ENCODE assay signal across 11 mouse cellular contexts in genomic region chr4:49583965-49584831, GRCm38 (mm10). TPM values are rescaled to one million over a fixed set of nuclear protein-coding genes. Genes with fewer than 3 reads are reported as not detected.
A peak's percentile ranks its signal among the peaks of the same experiment; 100 is the strongest.
DNase-seq lines count a peak whose midpoint lies in the region; ATAC-seq and TF ChIP-seq lines count a peak whose summit lies in the region.
"Had no signal": no experiment of that assay in that cellular context is flagged by ENCODE, and none has a peak within 500 bp of the region (broad histone marks: within the 10 kb centered on the region; RNA-seq: fewer than 3 reads in every experiment).

No protein-coding gene starts in this region.

- 0 out of 2 replicates have a peak overlapping the region, but pooled peaks have one; percentile 9 for H3K27ac ChIP-seq in forebrain, postnatal 0 days (ENCODE audit: low read depth, low read length)
- H3K27ac ChIP-seq in forebrain, embryonic 12.5 days, result no peak overlapping the region
- H3K27ac ChIP-seq in midbrain, embryonic 13.5 days, result no peak overlapping the region
- H3K27ac ChIP-seq in midbrain, embryonic 10.5 days (replicated peaks), result no peak overlapping the region
- H3K27ac ChIP-seq in intestine, embryonic 16.5 days (ENCODE audit: low read length), result peak overlapping the region; percentile 17
- peak overlapping the region; percentile 68 for H3K27ac ChIP-seq in stomach, embryonic 14.5 days (ENCODE audit: low read length)

- 29% methylated on average over 14 of the region's 14 CpGs for WGBS in forebrain, postnatal 0 days
- 65% methylated on average over 14 of the region's 14 CpGs for WGBS in forebrain, embryonic 12.5 days
- 66% methylated on average over 14 of the region's 14 CpGs for WGBS in midbrain, embryonic 13.5 days
- WGBS in midbrain, embryonic 10.5 days, result 79% methylated on average over 14 of the region's 14 CpGs
- 38% methylated on average over 14 of the region's 14 CpGs for WGBS in intestine, embryonic 16.5 days
- WGBS in stomach, embryonic 14.5 days, result 31% methylated on average over 14 of the region's 14 CpGs

- no peak overlapping the region for H3K4me3 ChIP-seq in forebrain, postnatal 0 days (ENCODE audit: low read depth, low read length)
- H3K4me3 ChIP-seq in forebrain, embryonic 12.5 days (replicated peaks), result no peak overlapping the region
- H3K4me3 ChIP-seq in midbrain, embryonic 13.5 days (replicated peaks), result no peak overlapping the region
- no peak overlapping the region for H3K4me3 ChIP-seq in midbrain, embryonic 10.5 days
- H3K4me3 ChIP-seq in intestine, embryonic 16.5 days (ENCODE audit: low read length), result no peak overlapping the region
- H3K4me3 ChIP-seq in stomach, embryonic 14.5 days (ENCODE audit: low read depth, low read length), result no peak overlapping the region

- peak; percentile 37 for DNase-seq in forebrain, postnatal 0 days
- no peak for DNase-seq in midbrain, embryonic 10.5 days (ENCODE audit: low spot score)
- no peak for DNase-seq in right cerebral cortex, postnatal 4 days
- DNase-seq in frontal cortex, postnatal 25 days (ENCODE audit: low spot score in 2 of 2), result no peak
- DNase-seq: adrenal gland, adult 2 months had no signal

- no peaks in the 10 kb centered on the region for H3K9me3 ChIP-seq in forebrain, postnatal 0 days (ENCODE audit: low read length)
- no peaks in the 10 kb centered on the region for H3K9me3 ChIP-seq in forebrain, embryonic 12.5 days
- H3K9me3 ChIP-seq in midbrain, embryonic 13.5 days, result no peaks in the 10 kb centered on the region
- H3K9me3 ChIP-seq in midbrain, embryonic 10.5 days (replicated peaks), result no peaks in the 10 kb centered on the region
- H3K9me3 ChIP-seq in intestine, embryonic 16.5 days (ENCODE audit: control insufficient read depth, low read length), result no peaks in the 10 kb centered on the region
- H3K9me3 ChIP-seq in stomach, embryonic 14.5 days (ENCODE audit: control insufficient read depth, low read depth, low read length), result no peaks in the 10 kb centered on the region

- ATAC-seq in forebrain, postnatal 0 days, result no peak
- ATAC-seq in forebrain, embryonic 12.5 days (ENCODE audit: low FRiP score), result no peak; the same call in 1 of the 2 replicates
- peak; percentile 58; the same call in 1 of the 2 replicates for ATAC-seq in midbrain, embryonic 13.5 days
- no peak for ATAC-seq in intestine, embryonic 16.5 days
- ATAC-seq in stomach, embryonic 14.5 days (ENCODE audit: insufficient number of reproducible peaks, insufficient read depth, low FRiP score, low read depth), result peak; percentile 49

- H3K9ac ChIP-seq in forebrain, postnatal 0 days, result no peak overlapping the region
- H3K9ac ChIP-seq in forebrain, embryonic 12.5 days, result no peak overlapping the region
- no peak overlapping the region for H3K9ac ChIP-seq in midbrain, embryonic 13.5 days (replicated peaks)
- no peak overlapping the region for H3K9ac ChIP-seq in intestine, embryonic 16.5 days (ENCODE audit: low read depth, low read length)
- H3K9ac ChIP-seq in stomach, embryonic 14.5 days (replicated peaks; ENCODE audit: low read depth, low read length), result no peak overlapping the region

- TF ChIP-seq CTCF in forebrain, postnatal 0 days (IDR thresholded peaks at IDR 0.05; ENCODE audit: low read depth), result no peak

- H3K4me2 ChIP-seq in forebrain, postnatal 0 days (ENCODE audit: low read depth), result no peak overlapping the region
- no peak overlapping the region for H3K4me2 ChIP-seq in forebrain, embryonic 12.5 days
- no peak overlapping the region for H3K4me2 ChIP-seq in midbrain, embryonic 13.5 days (replicated peaks)
- no peak overlapping the region for H3K4me2 ChIP-seq in intestine, embryonic 16.5 days (ENCODE audit: low read depth, low read length)
- no peak overlapping the region for H3K4me2 ChIP-seq in stomach, embryonic 14.5 days (replicated peaks; ENCODE audit: low read depth, low read length)

- H3K36me3 ChIP-seq in forebrain, postnatal 0 days (ENCODE audit: insufficient read depth), result peaks cover 21% of the 10 kb centered on the region
- peaks cover 19% of the 10 kb centered on the region; the same call in 1 of the 2 replicates for H3K36me3 ChIP-seq in forebrain, embryonic 12.5 days (replicated peaks)
- peaks cover 21% of the 10 kb centered on the region for H3K36me3 ChIP-seq in midbrain, embryonic 13.5 days
- peaks cover 16% of the 10 kb centered on the region for H3K36me3 ChIP-seq in midbrain, embryonic 10.5 days
- no peaks in the 10 kb centered on the region for H3K36me3 ChIP-seq in intestine, embryonic 16.5 days (ENCODE audit: control insufficient read depth, insufficient read depth, low read length)
- H3K36me3 ChIP-seq in stomach, embryonic 14.5 days (ENCODE audit: control insufficient read depth, insufficient read depth, low read length), result peaks cover 4% of the 10 kb centered on the region

- H3K4me1 ChIP-seq in forebrain, postnatal 0 days (ENCODE audit: insufficient read depth), result no peaks in the 10 kb centered on the region
- peaks cover 5% of the 10 kb centered on the region; the same call in 1 of the 2 replicates for H3K4me1 ChIP-seq in forebrain, embryonic 12.5 days
- H3K4me1 ChIP-seq in midbrain, embryonic 13.5 days (replicated peaks), result peaks cover 5% of the 10 kb centered on the region; the same call in 1 of the 2 replicates
- H3K4me1 ChIP-seq in midbrain, embryonic 10.5 days, result no peaks in the 10 kb centered on the region
- peaks cover 11% of the 10 kb centered on the region for H3K4me1 ChIP-seq in intestine, embryonic 16.5 days (ENCODE audit: control insufficient read depth, insufficient read depth, low read length)
- peaks cover 13% of the 10 kb centered on the region; the same call in 1 of the 2 replicates for H3K4me1 ChIP-seq in stomach, embryonic 14.5 days (ENCODE audit: control insufficient read depth, insufficient read depth, low read length)

- no peaks in the 10 kb centered on the region for H3K27me3 ChIP-seq in forebrain, postnatal 0 days (ENCODE audit: insufficient read depth, low read length)
- H3K27me3 ChIP-seq in forebrain, embryonic 12.5 days, result no peaks in the 10 kb centered on the region
- no peaks in the 10 kb centered on the region for H3K27me3 ChIP-seq in midbrain, embryonic 13.5 days
- H3K27me3 ChIP-seq in midbrain, embryonic 10.5 days (ENCODE audit: low read depth, poor library complexity, severe bottlenecking), result no peaks in the 10 kb centered on the region
- no peaks in the 10 kb centered on the region for H3K27me3 ChIP-seq in intestine, embryonic 16.5 days (replicated peaks; ENCODE audit: control insufficient read depth, insufficient read depth, low read length)
- H3K27me3 ChIP-seq in stomach, embryonic 14.5 days (ENCODE audit: control insufficient read depth, insufficient read depth, low read length), result no peaks in the 10 kb centered on the region

RNA-seq across cellular contexts. Expression of gene Tmem246, which starts 13.5 kb away (rescaled TPM):
- total RNA-seq in forebrain, postnatal 0 days (2014; rRNA removed), result 93.2 and 98.3 TPM in 2 replicates
- polyA plus RNA-seq in forebrain, postnatal 0 days (2015; fragmentation: Nextera tagmentation; extraction: Ambion mirVana), result 101 and 119 TPM in 2 replicates
- 21.7 TPM in 2 replicates for polyA plus RNA-seq in forebrain, embryonic 12.5 days (2016; fragmentation: Nextera tagmentation; extraction: Ambion mirVana)
- 48.7 and 50.5 TPM in 2 replicates for polyA plus RNA-seq in midbrain, embryonic 13.5 days (2015; fragmentation: Nextera tagmentation; extraction: Ambion mirVana)
- polyA plus RNA-seq in midbrain, embryonic 10.5 days (2016; fragmentation: Nextera tagmentation; extraction: Ambion mirVana), result 16.0 and 17.8 TPM in 2 replicates
- polyA plus RNA-seq in intestine, embryonic 16.5 days (2015; fragmentation: Nextera tagmentation; extraction: Ambion mirVana), result 21.5 and 22.6 TPM in 2 replicates
- polyA plus RNA-seq in stomach, embryonic 14.5 days (2014; fragmentation: Nextera tagmentation; extraction: Ambion mirVana), result 29.6 and 30.1 TPM in 2 replicates

RNA-seq across cellular contexts. Expression of gene Aldob, which starts 34.9 kb away (rescaled TPM):
- total RNA-seq in forebrain, postnatal 0 days (2014; rRNA removed), result 0.46 and 0.57 TPM in 2 replicates
- polyA plus RNA-seq in forebrain, postnatal 0 days (2015; fragmentation: Nextera tagmentation; extraction: Ambion mirVana), result 0.27 and 0.39 TPM in 2 replicates
- 0.32 TPM in 1 of 2 replicates, not detected in the other for polyA plus RNA-seq in forebrain, embryonic 12.5 days (2016; fragmentation: Nextera tagmentation; extraction: Ambion mirVana)
- polyA plus RNA-seq in midbrain, embryonic 13.5 days (2015; fragmentation: Nextera tagmentation; extraction: Ambion mirVana), result 0.20 and 0.54 TPM in 2 replicates
- polyA plus RNA-seq in midbrain, embryonic 10.5 days (2016; fragmentation: Nextera tagmentation; extraction: Ambion mirVana), result not detected in 2 replicates
- 572 and 696 TPM in 2 replicates for polyA plus RNA-seq in intestine, embryonic 16.5 days (2015; fragmentation: Nextera tagmentation; extraction: Ambion mirVana)
- polyA plus RNA-seq in stomach, embryonic 14.5 days (2014; fragmentation: Nextera tagmentation; extraction: Ambion mirVana), result 2.6 and 2.7 TPM in 2 replicates
- total RNA-seq: common myeloid progenitor, adult 5-6 weeks had no signal
- polyA plus RNA-seq: C2C12 had no signal

RNA-seq across cellular contexts. Expression of gene Rnf20, which starts 47.6 kb away (rescaled TPM):
- 76.9 and 79.1 TPM in 2 replicates for total RNA-seq in forebrain, postnatal 0 days (2014; rRNA removed)
- 35.6 and 44.1 TPM in 2 replicates for polyA plus RNA-seq in forebrain, postnatal 0 days (2015; fragmentation: Nextera tagmentation; extraction: Ambion mirVana)
- polyA plus RNA-seq in forebrain, embryonic 12.5 days (2016; fragmentation: Nextera tagmentation; extraction: Ambion mirVana), result 68.2 and 71.8 TPM in 2 replicates
- polyA plus RNA-seq in midbrain, embryonic 13.5 days (2015; fragmentation: Nextera tagmentation; extraction: Ambion mirVana), result 66.2 and 68.8 TPM in 2 replicates
- polyA plus RNA-seq in midbrain, embryonic 10.5 days (2016; fragmentation: Nextera tagmentation; extraction: Ambion mirVana), result 49.7 and 53.9 TPM in 2 replicates
- polyA plus RNA-seq in intestine, embryonic 16.5 days (2015; fragmentation: Nextera tagmentation; extraction: Ambion mirVana), result 24.4 and 25.7 TPM in 2 replicates
- 48.6 and 59.6 TPM in 2 replicates for polyA plus RNA-seq in stomach, embryonic 14.5 days (2014; fragmentation: Nextera tagmentation; extraction: Ambion mirVana)

Comparison
In these comparisons a context has a peak if more than half of its experiments do, and no peak if none do; other contexts are left out.
1. H3K27ac ChIP-seq: peak in forebrain, postnatal 0 days (single experiment), intestine, embryonic 16.5 days (single experiment) and stomach, embryonic 14.5 days (single experiment); none in forebrain, embryonic 12.5 days (single experiment), midbrain, embryonic 13.5 days (single experiment) and midbrain, embryonic 10.5 days (single experiment).
2. ATAC-seq: peak in midbrain, embryonic 13.5 days (single experiment) and stomach, embryonic 14.5 days (single experiment); none in forebrain, postnatal 0 days (single experiment), forebrain, embryonic 12.5 days (single experiment) and intestine, embryonic 16.5 days (single experiment).
3. RNA of gene Aldob, which starts 34.9 kb away (polyA plus RNA-seq): 572 to 696 TPM in intestine, embryonic 16.5 days; 2.6 to 2.7 TPM in stomach, embryonic 14.5 days, 0.32 TPM in forebrain, embryonic 12.5 days, 0.27 to 0.39 TPM in forebrain, postnatal 0 days, 0.20 to 0.54 TPM in midbrain, embryonic 13.5 days and not detected in midbrain, embryonic 10.5 days; every median in the first group is over 100 times any median in the second.